Mouse (Mus musculus): ENCODE results near the gene Frmd8. TPM values are rescaled to one million over a fixed set of nuclear protein-coding genes. Genes with fewer than 3 reads are reported as not detected.

Frmd8 gene
- polyA plus RNA-seq, 1 experiment from 2014 or later = 37.4 TPM

- Histone ChIP-seq H3K9ac (peak overlapping the region; percentile 4; the same call in 1 of the 2 replicates), H3K4me2 (replicated peaks) (peak overlapping the region; percentile 63), H3K9me3 (replicated peaks) (no peaks in the 10 kb centered on the region), H3K27me3 (no peaks in the 10 kb centered on the region), H3K27ac (replicated peaks) (peak overlapping the region; percentile 99), H3K4me1 (peaks cover 76% of the 10 kb centered on the region), H3K4me3 (replicated peaks) (peak overlapping the region; percentile 45), H3K36me3 (no peaks in the 10 kb centered on the region)
- 63% methylated on average over 9 of the region's 9 CpGs for WGBS
- ATAC-seq (ENCODE audit: insufficient number of reproducible peaks, low FRiP score, low TSS enrichment, low read depth) = no peak
Observed at GRCm38 (mm10) chr19:5842785-5843730, 32.0 kb downstream of the Frmd8 start.

- 63% methylated on average over 5 of the region's 5 CpGs for WGBS
- Histone ChIP-seq H3K4me1 (peaks cover 73% of the 10 kb centered on the region), H3K9ac (no peak overlapping the region), H3K36me3 (no peaks in the 10 kb centered on the region), H3K27ac (replicated peaks) (peak overlapping the region; percentile 99), H3K27me3 (no peaks in the 10 kb centered on the region), H3K4me3 (replicated peaks) (peak overlapping the region; percentile 45), H3K4me2 (replicated peaks) (peak overlapping the region; percentile 63), H3K9me3 (replicated peaks) (no peaks in the 10 kb centered on the region)
- no peak for ATAC-seq (ENCODE audit: insufficient number of reproducible peaks, low FRiP score, low TSS enrichment, low read depth)
Observed at GRCm38 (mm10) chr19:5841999-5842784, 32.9 kb downstream of the Frmd8 start.

GRCm38 (mm10) chr19:5841389-5841946 lies 33.6 kb downstream of the Frmd8 start:
- peak overlapping the region; percentile 63 for H3K4me2 ChIP-seq (replicated peaks)
- H3K9ac ChIP-seq = no peak overlapping the region
- no peaks in the 10 kb centered on the region for H3K9me3 ChIP-seq (replicated peaks)
- H3K27ac ChIP-seq (replicated peaks) = peak overlapping the region; percentile 99
- H3K4me1 ChIP-seq = peaks cover 67% of the 10 kb centered on the region
- no peaks in the 10 kb centered on the region for H3K36me3 ChIP-seq
- 58% methylated on average over 4 of the region's 4 CpGs for WGBS
- no peak for ATAC-seq (ENCODE audit: insufficient number of reproducible peaks, low FRiP score, low TSS enrichment, low read depth)
- H3K27me3 ChIP-seq = no peaks in the 10 kb centered on the region
- H3K4me3 ChIP-seq (replicated peaks) = peak overlapping the region; percentile 45

- H3K4me1 ChIP-seq = peaks cover 62% of the 10 kb centered on the region
- H3K36me3 ChIP-seq = no peaks in the 10 kb centered on the region
- H3K27me3 ChIP-seq = no peaks in the 10 kb centered on the region
- peak overlapping the region; percentile 63 for H3K4me2 ChIP-seq (replicated peaks)
- 0 out of 2 replicates have a peak overlapping the region, but pooled peaks have one; percentile 2 for H3K4me3 ChIP-seq (replicated peaks)
- ATAC-seq (ENCODE audit: insufficient number of reproducible peaks, low FRiP score, low TSS enrichment, low read depth) = no peak
- no peak overlapping the region for H3K9ac ChIP-seq
- no peaks in the 10 kb centered on the region for H3K9me3 ChIP-seq (replicated peaks)
- peak overlapping the region; percentile 99 for H3K27ac ChIP-seq (replicated peaks)
- WGBS = 78% methylated on average over 9 of the region's 9 CpGs
Observed at GRCm38 (mm10) chr19:5840890-5841388, 34.1 kb downstream of the Frmd8 start.

- Histone ChIP-seq H3K27ac (replicated peaks) (no peak overlapping the region), H3K9ac (no peak overlapping the region), H3K36me3 (no peaks in the 10 kb centered on the region), H3K27me3 (no peaks in the 10 kb centered on the region), H3K4me2 (replicated peaks) (peak overlapping the region; percentile 26; the same call in 1 of the 2 replicates), H3K4me1 (peaks cover 60% of the 10 kb centered on the region), H3K9me3 (replicated peaks) (no peaks in the 10 kb centered on the region), H3K4me3 (replicated peaks) (no peak overlapping the region)
- 57% methylated on average over 18 of the region's 18 CpGs for WGBS
- ATAC-seq (ENCODE audit: insufficient number of reproducible peaks, low FRiP score, low TSS enrichment, low read depth) = no peak
Observed at GRCm38 (mm10) chr19:5840086-5840889, 34.8 kb downstream of the Frmd8 start.

- ATAC-seq (ENCODE audit: insufficient number of reproducible peaks, low FRiP score, low TSS enrichment, low read depth) = no peak
- Histone ChIP-seq H3K4me3 (replicated peaks) (no peak overlapping the region), H3K9ac (no peak overlapping the region), H3K4me2 (replicated peaks) (no peak overlapping the region), H3K4me1 (peaks cover 52% of the 10 kb centered on the region), H3K9me3 (replicated peaks) (no peaks in the 10 kb centered on the region), H3K27me3 (no peaks in the 10 kb centered on the region), H3K27ac (replicated peaks) (no peak overlapping the region), H3K36me3 (no peaks in the 10 kb centered on the region)
- WGBS = 70% methylated on average over 14 of the region's 14 CpGs
Observed at GRCm38 (mm10) chr19:5839317-5840085, 35.6 kb downstream of the Frmd8 start.

- ATAC-seq (ENCODE audit: insufficient number of reproducible peaks, low FRiP score, low TSS enrichment, low read depth) = no peak
- no peak overlapping the region for H3K4me3 ChIP-seq (replicated peaks)
- WGBS = 83% methylated on average over 4 of the region's 4 CpGs
Observed at GRCm38 (mm10) chr19:5838892-5839165, 36.2 kb downstream of the Frmd8 start.

GRCm38 (mm10) chr19:5838136-5838891 lies 36.8 kb downstream of the Frmd8 start:
- no peak for ATAC-seq (ENCODE audit: insufficient number of reproducible peaks, low FRiP score, low TSS enrichment, low read depth)
- Histone ChIP-seq H3K4me3 (replicated peaks) (no peak overlapping the region), H3K27me3 (no peaks in the 10 kb centered on the region), H3K9ac (no peak overlapping the region), H3K27ac (replicated peaks) (no peak overlapping the region), H3K4me1 (peaks cover 40% of the 10 kb centered on the region), H3K36me3 (no peaks in the 10 kb centered on the region), H3K9me3 (replicated peaks) (no peaks in the 10 kb centered on the region), H3K4me2 (replicated peaks) (no peak overlapping the region)
- WGBS = 75% methylated on average over 12 of the region's 12 CpGs

More at GRCm38 (mm10) chr19:5838892-5839165, 36.2 kb downstream of the Frmd8 start:
- Histone ChIP-seq H3K9me3 (replicated peaks) (no peaks in the 10 kb centered on the region), H3K4me1 (peaks cover 45% of the 10 kb centered on the region), H3K9ac (no peak overlapping the region), H3K36me3 (no peaks in the 10 kb centered on the region), H3K4me2 (replicated peaks) (no peak overlapping the region), H3K27me3 (no peaks in the 10 kb centered on the region), H3K27ac (replicated peaks) (no peak overlapping the region)

- WGBS = 74% methylated on average over 8 of the region's 8 CpGs
- H3K4me1 ChIP-seq = peaks cover 33% of the 10 kb centered on the region
- H3K36me3 ChIP-seq = no peaks in the 10 kb centered on the region
- ATAC-seq (ENCODE audit: insufficient number of reproducible peaks, low FRiP score, low TSS enrichment, low read depth) = no peak
- no peaks in the 10 kb centered on the region for H3K27me3 ChIP-seq
- H3K4me3 ChIP-seq (replicated peaks) = no peak overlapping the region
- H3K9ac ChIP-seq = no peak overlapping the region
- H3K9me3 ChIP-seq (replicated peaks) = no peaks in the 10 kb centered on the region
- no peak overlapping the region for H3K4me2 ChIP-seq (replicated peaks)
- no peak overlapping the region for H3K27ac ChIP-seq (replicated peaks)
Observed at GRCm38 (mm10) chr19:5837606-5838005, 37.5 kb downstream of the Frmd8 start.
